Mouse (Mus musculus) megakaryocyte-erythroid progenitor cell, adult 5-6 weeks (primary cell): ENCODE data around the gene Gcg. TPM values are rescaled to one million over a fixed set of nuclear protein-coding genes. Genes with fewer than 3 reads are reported as not detected.

Source experiments
- ATAC-seq: replicated peaks from 2 replicates; pipeline ENCODE4 v1.8.0; 2016; ENCODE audit warnings: mild to moderate bottlenecking, inconsistent platforms; ENCODE audit not compliant: severe bottlenecking, poor library complexity, low FRiP score, low TSS enrichment
- total RNA-seq, 2 experiments: library from RNA; stranded (forward) in 1 of 2; stranded (reverse) in 1 of 2; fragments of 200-1000, 215-1000 nt in 1 of 2; fragments of >200 nt in 1 of 2; fragmentation: Nextera tagmentation in 1 of 2; gene quantifications; 2 replicates each; pipeline ENCODE4 v1.2.3; 2014 to 2017

Gene Gcg
- not detected in 2 replicates for total RNA-seq (2014; fragmentation: Nextera tagmentation)
- not detected in 2 replicates for total RNA-seq (2017)

DNA sequence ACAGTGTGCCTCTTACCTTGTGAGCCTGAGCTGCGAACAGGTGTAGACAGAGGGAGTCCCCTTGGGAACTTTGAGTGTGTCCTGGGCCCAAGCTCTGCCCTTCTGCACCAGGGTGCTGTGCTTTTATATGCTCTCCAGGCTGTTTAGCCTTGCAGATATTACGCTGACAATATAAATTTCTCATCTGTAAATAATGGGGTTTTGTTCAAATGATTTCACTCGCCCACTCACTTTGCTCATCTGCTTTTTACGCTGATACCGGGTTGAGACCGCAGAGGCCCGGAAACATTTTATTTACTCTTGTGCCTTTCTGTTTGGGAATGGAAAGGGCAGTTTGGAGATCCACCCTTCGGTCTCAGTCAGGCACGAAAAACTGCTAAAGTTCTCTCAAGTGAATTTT lies at the start of gene Gcg:
Gcg (minus strand) TSS at position 101 of the 400 bp plus-strand sequence.
- no peak for ATAC-seq

DNA sequence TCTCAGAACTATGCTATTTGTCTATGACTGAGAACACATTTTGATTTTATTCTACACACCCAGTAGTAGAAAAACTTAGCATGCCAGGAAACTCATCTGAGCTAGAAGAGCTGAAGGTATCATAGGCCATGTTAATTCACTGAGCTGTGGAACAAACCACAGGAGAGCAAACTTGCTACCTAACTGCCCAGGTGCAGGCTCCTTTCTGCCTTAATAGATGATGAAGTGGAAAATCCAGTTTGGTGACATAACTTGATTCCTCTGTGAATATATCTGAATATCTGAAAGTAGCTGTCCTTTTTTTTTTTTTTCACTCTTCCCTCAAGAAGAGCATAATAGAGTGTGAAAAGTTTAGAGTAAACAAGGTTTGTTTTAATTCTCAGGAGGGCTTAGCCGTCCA lies 47.6 kb upstream of the Gcg start:
- no peak for ATAC-seq

DNA sequence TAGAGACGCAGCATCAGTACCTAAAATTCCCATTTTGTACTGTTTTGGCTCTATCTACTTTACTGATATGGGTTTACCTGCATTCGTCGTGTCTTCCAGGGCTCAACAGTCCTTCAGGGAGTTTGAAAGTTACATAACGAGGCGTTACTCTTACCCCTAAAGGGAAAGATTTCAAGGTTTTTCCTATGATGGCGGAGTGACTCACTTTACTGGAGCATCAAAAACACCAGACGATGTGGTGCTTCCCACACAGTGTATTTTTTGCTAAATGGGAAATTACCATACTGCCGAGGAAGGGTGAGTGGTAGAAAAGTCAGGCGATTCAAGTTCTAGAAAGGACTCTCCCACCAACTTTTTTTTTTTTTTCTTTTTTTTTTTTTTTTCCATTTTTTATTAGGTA lies 42.9 kb upstream of the Gcg start:
- ATAC-seq, result no peak

DNA sequence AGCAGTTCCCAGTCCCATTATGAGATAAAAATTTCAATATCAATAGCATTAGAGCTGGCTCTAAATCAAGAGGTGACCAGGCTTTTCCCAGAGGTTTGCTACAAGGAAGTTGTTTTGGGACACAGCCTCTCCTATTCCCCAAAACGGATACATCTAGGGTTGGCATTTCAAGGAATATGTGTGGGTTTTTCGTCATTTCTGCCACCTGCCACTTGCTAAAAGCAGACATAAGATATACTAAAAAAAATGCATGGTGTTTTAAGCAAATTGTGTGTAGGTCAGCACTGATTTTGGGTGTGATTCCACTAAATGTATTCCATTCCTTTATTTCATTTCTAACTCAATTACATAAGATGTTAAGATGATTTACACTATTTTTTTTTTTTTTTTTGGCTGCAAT lies 34.3 kb upstream of the Gcg start:
- ATAC-seq, result no peak

DNA sequence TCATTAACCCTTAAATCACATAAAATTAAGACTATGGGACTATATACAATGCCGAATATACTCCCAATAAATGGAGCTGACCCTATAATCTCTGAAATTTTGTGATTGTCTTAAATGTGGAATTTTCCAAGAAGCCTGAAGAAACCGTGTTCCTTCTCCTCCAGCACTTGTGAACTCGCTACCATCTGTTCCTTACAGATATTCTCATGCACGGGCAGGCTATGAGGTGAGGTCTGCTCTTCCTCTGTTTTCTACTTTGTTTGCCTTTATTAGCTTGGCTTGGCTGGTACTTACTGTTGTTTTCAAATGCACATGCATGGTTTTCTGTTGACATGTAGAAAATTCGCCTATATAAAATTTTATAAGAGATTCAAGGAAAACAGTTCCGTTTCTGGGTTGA lies 31.0 kb upstream of the Gcg start:
- no peak for ATAC-seq

DNA sequence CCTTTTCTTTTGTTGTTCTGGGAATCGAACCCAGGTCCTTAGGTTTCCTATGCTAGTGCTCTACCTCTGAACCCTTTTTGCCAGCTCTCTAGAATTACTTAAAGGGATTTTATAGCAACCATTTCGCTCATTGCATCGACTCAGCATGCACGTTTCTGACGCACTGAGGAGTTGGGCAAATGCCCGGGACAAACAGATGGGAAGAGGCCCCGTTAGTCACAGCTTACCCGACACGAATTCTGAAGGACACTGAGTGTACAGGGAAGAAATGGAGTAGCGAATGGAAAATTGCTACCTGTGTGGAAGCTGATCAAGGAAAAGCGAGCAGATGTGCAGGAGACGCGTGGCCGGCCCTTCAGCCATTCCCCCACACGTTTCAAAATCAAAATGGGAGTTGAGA lies 30.0 kb upstream of the Gcg start:
- ATAC-seq, result no peak

DNA sequence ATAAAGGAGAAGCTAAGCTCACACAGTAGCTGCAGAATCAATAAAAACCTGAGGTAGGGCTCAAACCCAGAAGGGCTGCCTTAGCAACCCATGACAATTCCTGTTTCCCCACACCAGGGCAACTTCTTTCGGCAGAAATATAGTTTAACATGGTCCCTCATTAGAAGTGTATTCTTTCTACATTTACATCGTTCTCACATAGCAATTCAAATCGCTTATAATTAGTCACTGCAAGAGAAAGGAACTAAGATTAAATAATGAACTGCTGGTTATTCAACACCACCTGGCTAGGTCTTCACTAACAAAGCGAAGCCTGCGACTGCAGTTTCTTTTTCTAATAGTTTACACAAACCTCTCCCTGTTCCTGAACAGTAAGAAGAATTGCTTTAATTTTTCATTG lies 23.7 kb upstream of the Gcg start:
- no peak for ATAC-seq

DNA sequence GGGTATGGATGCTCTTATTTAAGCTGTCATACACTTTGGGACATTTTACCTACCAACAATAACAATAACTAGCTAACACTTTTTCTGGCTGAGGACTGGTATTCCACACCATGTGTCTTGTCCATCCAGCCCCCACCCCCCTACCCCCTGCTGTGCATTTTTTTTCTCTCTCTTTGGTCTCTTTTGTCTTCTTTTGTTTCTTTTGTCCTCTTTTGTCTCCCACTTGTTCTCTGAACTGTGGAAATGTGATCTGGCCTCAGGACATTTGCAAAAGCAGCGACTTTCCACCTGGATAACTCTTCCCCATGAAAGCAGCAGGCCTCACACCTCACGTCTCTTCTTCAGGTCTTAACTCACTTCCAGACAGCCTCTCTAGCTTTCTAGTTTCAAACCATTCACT lies 23.0 kb upstream of the Gcg start:
- no peak for ATAC-seq

DNA sequence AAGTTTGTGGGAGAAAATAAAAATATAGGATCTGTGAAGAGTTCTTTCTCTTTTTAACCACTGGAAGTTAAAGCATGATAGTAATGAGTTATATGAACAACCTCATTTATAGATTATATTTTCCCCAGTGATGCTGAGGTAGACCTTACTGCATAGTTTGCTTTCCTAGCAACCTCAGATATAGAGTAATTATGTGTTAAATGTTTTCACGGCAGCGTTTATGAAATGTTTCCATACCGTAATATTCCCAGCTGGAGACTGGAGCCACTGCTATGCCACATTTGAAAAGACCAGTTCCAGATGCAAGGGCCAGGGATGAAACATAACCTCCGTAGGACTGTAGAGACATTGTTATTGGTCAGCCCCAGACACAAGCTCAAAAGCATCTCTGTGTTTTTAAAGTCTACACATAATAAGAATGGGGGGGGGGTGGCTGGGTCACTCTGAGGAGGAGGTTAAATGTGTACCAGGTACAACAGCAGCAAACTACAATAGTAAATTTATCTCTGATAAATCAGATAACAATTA lies 20.9 kb upstream of the Gcg start:
- ATAC-seq, result no peak

DNA sequence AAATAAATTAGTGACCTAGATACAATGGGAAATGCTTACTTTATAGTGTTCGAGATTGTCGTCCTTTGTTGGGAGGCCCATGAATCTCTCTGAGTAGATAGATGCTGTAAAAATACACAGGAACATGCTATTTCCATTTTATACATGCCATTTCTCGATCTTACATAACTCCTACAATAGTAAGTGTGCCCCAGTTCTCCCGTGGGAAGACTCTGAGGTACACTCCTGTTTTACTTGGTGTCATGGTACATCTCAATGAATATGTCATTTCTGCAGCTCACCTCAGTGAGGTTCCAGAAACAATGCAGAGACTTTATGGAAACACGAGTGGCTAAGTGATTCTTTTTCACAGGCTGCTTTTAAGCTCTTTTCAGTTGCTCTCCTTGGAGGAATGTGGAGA lies 19.9 kb upstream of the Gcg start:
- ATAC-seq, result no peak

DNA sequence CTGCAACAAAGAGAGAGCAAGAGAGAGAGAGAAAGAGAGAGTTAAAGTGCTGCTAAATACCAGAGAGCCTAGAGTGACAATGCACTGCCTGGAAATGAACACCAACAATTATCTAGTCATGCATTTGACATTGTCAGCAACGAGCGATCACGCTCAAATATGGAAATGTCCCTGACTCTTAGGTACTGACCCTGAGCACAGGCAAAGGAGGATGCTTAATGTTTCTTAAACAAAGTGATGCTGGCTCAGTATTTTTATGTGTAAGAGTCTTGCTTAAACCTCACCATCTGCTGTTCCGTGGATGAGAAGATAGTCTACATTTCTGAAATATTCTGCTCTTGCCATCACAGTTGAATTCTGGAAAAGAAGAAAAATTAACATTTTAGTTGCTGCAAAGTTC lies 19.1 kb upstream of the Gcg start:
- no peak for ATAC-seq

DNA sequence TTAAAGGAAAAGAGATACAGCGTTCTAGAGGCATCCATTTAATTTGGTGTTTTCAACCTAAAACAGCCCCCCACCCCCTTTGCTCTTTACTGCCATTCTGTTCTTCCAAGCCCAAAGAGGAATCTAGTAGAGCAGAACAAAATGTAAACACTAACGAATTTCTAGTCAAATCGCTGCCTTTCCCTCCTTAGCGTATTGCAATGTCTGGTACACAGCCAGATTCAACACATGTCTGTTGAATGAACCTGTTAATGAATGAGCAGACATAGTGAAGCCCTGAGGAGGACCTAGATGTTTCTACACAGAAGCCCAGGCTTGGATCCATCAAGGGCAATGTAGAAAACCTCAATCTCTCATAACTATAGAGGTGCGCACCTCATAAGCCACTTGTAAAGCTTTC lies 15.4 kb upstream of the Gcg start:
- no peak for ATAC-seq

DNA sequence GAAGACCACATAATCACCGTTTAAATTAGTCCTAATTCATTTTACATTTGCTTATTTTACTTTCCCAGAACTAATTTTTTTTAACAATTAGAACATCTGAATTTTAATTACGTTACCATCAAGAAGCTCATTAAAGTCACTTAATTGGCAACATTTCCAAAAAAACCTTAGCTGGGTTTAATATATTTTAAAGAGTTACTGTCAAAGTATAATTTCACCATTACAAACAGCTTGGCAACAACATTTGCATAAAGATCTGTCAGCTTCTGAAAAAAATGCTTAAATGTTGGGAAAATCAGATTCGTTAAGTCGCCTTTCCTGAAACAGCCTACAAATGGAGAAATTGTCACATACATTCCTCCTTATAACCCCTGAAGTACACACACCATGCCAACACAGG lies 14.6 kb upstream of the Gcg start:
- ATAC-seq, result no peak

DNA sequence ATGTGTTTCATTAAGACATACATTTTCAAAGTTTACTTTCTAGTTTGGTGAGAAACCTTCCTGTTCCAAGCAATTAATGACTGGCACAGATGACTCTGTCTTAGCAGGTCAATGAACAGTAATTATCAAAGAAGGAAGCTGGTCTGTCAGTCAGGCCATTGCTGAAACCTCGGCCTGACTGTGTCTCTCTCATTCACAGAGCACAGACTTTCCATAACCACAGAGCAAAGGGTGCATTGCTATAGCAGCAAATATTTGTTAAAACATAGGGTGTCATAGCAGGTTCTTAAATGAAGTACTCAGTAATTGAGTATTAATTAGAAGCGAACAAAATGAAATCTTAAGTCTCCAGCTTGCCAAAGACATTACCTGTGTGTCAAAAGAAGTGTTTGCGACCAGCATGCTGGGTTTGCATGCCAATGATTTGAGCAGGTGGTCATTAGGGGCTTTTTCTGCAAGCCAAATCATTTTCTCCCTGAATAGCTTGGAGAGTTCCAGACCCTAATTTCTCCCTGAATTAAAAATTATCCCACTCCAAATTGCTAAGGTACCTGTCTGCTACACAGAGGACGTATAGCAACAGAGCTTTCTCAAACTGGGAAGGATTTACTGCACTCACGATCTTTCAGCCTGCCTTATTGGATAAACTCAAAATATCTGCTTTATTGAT lies 14.0 kb upstream of the Gcg start:
- ATAC-seq, result no peak

DNA sequence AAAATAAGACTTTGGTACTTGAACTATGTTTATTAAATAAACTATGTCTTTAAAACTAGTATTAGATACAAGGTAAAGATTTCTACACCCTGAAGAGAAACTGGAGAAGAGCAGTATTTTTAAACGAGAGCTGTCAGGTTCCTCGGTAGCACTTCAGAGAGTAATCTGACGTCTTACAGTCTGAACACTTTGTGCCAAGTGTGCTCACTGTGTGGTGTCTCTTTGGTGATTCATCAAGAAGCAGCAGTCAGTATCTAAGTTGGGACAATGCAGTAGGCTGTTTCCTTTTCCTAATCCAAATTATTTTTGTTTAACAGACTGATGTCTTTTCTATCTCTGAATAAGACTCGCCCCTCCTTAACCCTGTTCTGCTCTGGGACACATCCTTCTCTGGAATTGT lies 12.0 kb upstream of the Gcg start:
- ATAC-seq, result no peak

DNA sequence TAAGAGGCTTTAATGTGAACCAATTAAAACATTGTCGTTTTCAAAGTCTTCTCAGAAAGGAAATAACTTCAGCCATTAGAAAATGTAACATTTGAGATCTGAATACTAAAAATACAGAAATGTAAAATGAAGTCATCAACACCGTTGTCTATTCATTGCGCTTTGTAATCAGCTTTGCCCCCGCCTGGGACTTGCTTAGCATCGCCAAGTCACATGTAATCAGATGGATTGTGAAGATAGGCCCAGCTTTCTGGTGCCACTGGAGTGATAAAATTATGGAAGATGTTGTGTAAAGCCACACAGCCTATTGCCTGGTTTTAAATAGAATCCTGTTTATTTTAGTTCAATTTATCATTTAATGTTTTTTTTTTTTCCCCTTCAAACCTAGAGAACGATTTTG lies 6.4 kb upstream of the Gcg start:
- ATAC-seq, result no peak

DNA sequence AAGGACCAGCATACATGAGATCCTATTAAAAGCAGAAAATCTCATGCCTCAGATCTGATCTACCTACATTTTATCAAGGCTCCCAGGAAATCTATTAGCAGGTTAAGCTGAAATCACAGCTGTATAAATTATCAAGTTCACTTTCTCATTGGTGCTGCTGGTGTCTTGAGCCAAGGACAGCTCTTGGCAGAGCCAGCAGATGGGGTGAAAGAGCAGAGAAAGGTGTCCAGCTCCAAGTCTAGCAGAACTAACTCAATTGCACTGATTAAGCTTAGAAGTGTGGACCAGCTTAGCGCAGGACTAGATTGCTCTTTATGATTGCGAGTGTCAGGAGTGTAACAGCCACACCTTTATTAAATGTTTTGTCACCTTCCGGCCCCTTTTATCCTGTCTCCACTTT lies 1.5 kb upstream of the Gcg start:
- peak; percentile 50; the same call in 1 of the 2 replicates for ATAC-seq

DNA sequence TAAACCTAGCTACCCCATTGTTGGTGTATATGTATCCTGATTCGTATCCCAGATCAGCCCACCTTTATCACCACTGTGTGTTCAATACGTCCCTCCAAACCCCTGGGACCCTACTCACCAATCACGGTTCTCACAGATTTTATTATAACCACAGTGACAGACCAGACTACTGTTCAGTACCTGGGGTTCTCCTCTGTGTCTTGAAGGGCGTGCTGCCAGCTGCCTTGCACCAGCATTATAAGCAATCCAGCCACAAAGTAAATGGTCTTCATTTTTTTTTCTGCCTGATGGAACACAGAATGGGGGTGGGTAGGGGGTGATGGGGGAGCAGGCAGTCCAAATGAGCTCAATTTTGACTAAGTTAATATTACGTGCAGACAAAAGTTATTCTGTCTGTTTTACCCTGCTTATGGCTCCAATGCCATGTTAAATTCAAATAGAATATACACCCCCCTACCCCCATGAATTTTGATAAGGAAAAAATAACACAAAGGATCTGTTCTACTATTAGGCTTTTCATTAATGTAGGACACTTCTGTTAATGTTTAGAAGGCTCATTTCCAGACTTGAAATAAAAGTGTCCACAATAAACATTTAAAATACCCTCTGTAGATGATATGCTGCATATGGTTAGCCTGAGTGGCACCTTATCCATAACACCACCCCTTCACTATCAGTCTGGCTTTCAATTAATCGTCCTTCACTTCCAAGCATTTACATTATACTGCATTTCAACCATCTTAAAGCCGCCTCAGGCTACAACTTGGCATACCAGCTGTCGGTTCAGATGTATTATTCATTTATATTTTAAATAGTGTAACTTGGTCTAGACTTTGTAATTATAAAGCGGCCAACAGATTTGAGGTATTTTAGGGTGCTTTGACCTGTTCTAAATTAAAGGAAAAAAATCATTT lies 2.9 kb downstream of the Gcg start:
- ATAC-seq, result no peak

DNA sequence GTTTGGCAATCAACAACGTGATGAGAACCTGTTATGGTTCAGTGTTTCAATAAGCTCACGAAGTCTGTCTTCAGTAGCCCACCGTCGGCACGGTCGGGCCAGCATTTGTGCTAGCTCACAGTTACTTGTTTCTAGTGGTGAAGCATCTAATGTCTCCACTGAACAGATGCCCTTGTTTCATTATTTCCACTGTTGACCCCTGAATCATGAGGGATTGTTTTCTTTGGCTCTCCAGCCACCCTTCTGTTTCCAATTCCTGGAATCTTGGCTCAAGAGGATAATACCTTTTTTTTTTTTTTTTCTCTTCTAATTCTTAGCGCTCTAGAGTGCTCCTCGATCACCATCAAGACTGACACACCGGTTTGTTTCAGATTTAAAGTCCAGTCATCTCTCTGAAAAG lies 13.9 kb downstream of the Gcg start:
- ATAC-seq, result no peak

DNA sequence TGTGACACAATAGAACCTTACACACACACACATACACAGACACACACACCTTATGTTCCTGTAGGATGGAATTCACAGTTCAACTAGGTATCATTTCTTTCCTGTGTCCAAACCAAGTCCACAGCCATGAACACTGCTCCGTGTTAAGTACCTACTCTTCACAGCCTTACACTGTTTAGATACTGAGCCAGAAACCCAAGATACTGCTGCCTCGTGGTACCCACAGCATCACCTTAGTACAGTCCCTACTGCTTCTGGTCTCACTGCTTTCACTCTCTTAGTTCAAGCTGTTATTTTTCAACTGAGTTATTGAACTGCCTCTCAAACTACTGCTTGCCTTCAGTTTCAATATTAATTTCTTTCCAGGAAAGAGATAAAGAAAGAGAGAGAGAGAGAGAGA lies 20.2 kb downstream of the Gcg start:
- ATAC-seq, result no peak

DNA sequence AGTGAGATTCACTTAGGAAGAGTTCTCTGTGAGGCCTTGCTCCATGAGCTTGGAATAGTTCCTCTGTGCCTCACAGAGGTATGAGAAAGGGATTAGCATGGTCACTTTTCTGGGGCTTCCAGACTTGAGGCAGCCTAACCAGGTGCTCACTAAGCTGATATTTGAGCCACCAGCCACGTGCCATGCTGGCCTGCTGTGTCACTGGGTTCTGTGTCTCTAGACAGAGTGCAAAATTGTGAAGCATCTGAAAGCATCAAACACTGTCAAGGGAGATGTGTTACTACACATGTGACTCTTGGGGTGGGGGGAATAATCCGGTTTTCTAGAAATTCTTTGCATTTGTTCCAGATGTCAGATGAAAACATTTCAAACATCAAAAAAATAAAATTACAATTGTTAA lies 21.3 kb downstream of the Gcg start:
- ATAC-seq, result no peak
